8 mouse cellular contexts compared by ENCODE assay signal in the genomic region with DNA sequence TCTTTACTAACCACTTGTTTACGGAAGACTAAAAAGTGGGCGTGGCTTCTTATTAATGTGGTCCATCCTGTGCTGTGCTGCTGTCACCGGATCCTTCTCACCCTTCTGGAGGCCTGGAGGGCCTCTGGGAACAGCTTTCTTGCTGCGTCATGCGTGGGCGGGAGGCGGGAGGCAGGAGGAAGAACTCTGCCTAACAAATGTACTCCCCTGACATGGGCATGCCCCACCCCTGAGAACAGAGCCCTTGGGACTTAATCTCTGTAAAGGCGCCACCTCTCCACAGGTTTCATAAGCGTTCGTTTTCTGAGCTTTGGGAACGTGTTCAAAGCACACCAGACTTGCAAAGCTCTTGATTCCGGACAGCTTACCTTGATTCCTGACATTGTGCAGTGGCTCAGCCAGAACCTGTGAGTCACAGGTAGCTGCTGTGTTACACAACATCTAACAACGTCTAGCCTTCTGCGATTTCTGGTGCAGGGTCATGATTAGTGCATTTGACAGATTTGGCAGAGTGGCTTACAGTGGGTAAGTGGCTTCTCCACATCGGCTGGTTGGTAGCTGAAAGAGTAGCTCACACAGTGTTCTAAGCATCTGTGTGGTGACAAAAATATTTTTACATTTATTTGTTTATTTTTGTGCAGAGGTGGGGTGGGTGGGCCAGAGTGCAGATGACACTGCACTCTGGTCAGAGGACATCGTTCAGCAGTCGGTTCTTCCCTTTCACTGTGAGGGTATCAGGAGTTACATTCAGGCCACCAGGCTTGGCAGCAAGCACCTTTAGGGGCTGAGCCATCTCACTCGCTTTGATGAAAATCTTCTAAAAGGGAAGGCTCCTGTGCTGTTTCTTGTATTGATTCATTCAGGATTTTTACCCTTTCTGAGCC. TPM values are rescaled to one million over a fixed set of nuclear protein-coding genes. Genes with fewer than 3 reads are reported as not detected.
DNase-seq lines count a peak whose midpoint lies in the region; ATAC-seq lines count a peak whose summit lies in the region.

No protein-coding gene starts in this region.

- no peak overlapping the region for H3K27ac ChIP-seq in stomach, embryonic 15.5 days

- H3K27me3 ChIP-seq in megakaryocyte, embryonic 14.5 days (replicated peaks): no peaks in the 10 kb centered on the region
- no peaks in the 10 kb centered on the region for H3K27me3 ChIP-seq in stomach, embryonic 15.5 days (replicated peaks)

- H3K9ac ChIP-seq in stomach, embryonic 15.5 days: no peak overlapping the region

- WGBS in stomach, embryonic 15.5 days: 43% methylated on average over 18 of the region's 18 CpGs

- no peak for ATAC-seq in megakaryocyte, adult 5-6 weeks (ENCODE audit: poor library complexity, severe bottlenecking)
- ATAC-seq in common myeloid progenitor, adult 5-6 weeks (replicated peaks; ENCODE audit: low read depth, poor library complexity, severe bottlenecking): peak; percentile 78
- peak; percentile 53; the same call in 1 of the 2 replicates for ATAC-seq in stomach, embryonic 15.5 days (ENCODE audit: insufficient read depth, low FRiP score, low read depth)
- ATAC-seq in frontal cortex, adult (ENCODE audit: low TSS enrichment): no peak

- H3K4me1 ChIP-seq in megakaryocyte, embryonic 14.5 days: peaks cover 6% of the 10 kb centered on the region
- no peaks in the 10 kb centered on the region for H3K4me1 ChIP-seq in stomach, embryonic 15.5 days

- 0 out of 2 replicates have a peak, but pooled peaks cover 7% of the 10 kb centered on the region for H3K9me3 ChIP-seq in megakaryocyte, embryonic 14.5 days
- no peaks in the 10 kb centered on the region for H3K9me3 ChIP-seq in stomach, embryonic 15.5 days

- no peaks in the 10 kb centered on the region for H3K36me3 ChIP-seq in megakaryocyte, embryonic 14.5 days (replicated peaks; ENCODE audit: low read length)
- H3K36me3 ChIP-seq in stomach, embryonic 15.5 days: no peaks in the 10 kb centered on the region

- no peak overlapping the region for H3K4me2 ChIP-seq in stomach, embryonic 15.5 days

- DNase-seq in kidney, postnatal 14 days: peak; percentile 14
- DNase-seq in layer of hippocampus, adult 11-12 months (ENCODE audit: low spot score): no peak
- DNase-seq in left cerebral cortex, postnatal 36 days (ENCODE audit: low spot score in 2 of 2): no peak

- peak overlapping the region; percentile 46 for H3K4me3 ChIP-seq in megakaryocyte, embryonic 14.5 days (replicated peaks)
- no peak overlapping the region for H3K4me3 ChIP-seq in stomach, embryonic 15.5 days (replicated peaks)

- intact Hi-C loops in left cerebral cortex, postnatal 36 days (cut with DNase I): no loop called here

RNA-seq across cellular contexts. Expression of gene Fetub, which starts 2.1 kb away (rescaled TPM):
- polyA plus RNA-seq in megakaryocyte, embryonic 14.5 days (2012; ENCODE audit: insufficient read depth, low replicate concordance): not detected in 2 replicates
- total RNA-seq in megakaryocyte, adult 5-6 weeks (2015): not detected in 2 replicates
- not detected in 2 replicates for total RNA-seq in megakaryocyte, adult 5-6 weeks (2017)
- not detected in 2 replicates for total RNA-seq in common myeloid progenitor, adult 5-6 weeks (2017)
- 0.24 and 0.72 TPM in 2 replicates for polyA plus RNA-seq in stomach, embryonic 15.5 days (2015; fragmentation: Nextera tagmentation; extraction: Ambion mirVana)
- not detected for total RNA-seq in left cerebral cortex, postnatal 36 days (2021)

RNA-seq across cellular contexts. Expression of gene Ahsg, which starts 29.1 kb away (rescaled TPM):
- polyA plus RNA-seq in megakaryocyte, embryonic 14.5 days (2012; ENCODE audit: insufficient read depth, low replicate concordance): 0.23 TPM in 1 of 2 replicates, not detected in the other
- not detected in 2 replicates for total RNA-seq in megakaryocyte, adult 5-6 weeks (2015)
- total RNA-seq in megakaryocyte, adult 5-6 weeks (2017): not detected in 2 replicates
- total RNA-seq in common myeloid progenitor, adult 5-6 weeks (2017): not detected in 2 replicates
- 32.5 and 114 TPM in 2 replicates for polyA plus RNA-seq in stomach, embryonic 15.5 days (2015; fragmentation: Nextera tagmentation; extraction: Ambion mirVana)
- total RNA-seq in left cerebral cortex, postnatal 36 days (2021): not detected

RNA-seq across cellular contexts. Expression of gene Hrg, which starts 30.7 kb away (rescaled TPM):
- not detected in 2 replicates for polyA plus RNA-seq in megakaryocyte, embryonic 14.5 days (2012; ENCODE audit: insufficient read depth, low replicate concordance)
- total RNA-seq in megakaryocyte, adult 5-6 weeks (2015): not detected in 2 replicates
- total RNA-seq in megakaryocyte, adult 5-6 weeks (2017): not detected in 2 replicates
- not detected in 2 replicates for total RNA-seq in common myeloid progenitor, adult 5-6 weeks (2017)
- 0.12 TPM in 1 of 2 replicates, not detected in the other for polyA plus RNA-seq in stomach, embryonic 15.5 days (2015; fragmentation: Nextera tagmentation; extraction: Ambion mirVana)
- not detected for total RNA-seq in left cerebral cortex, postnatal 36 days (2021)

Comparison
In these comparisons a context has a peak if more than half of its experiments do, and no peak if none do; other contexts are left out.
1. ATAC-seq: peak in common myeloid progenitor, adult 5-6 weeks (single experiment) and stomach, embryonic 15.5 days (single experiment); none in megakaryocyte, adult 5-6 weeks (single experiment) and frontal cortex, adult (single experiment).